Mouse (Mus musculus) thymus, postnatal 4 days (tissue): ENCODE data around the gene Aldoc.
A peak's percentile ranks its signal among the peaks of the same experiment; 100 is the strongest.

ENCODE experiments used
- DNase-seq: peaks from one replicate; pipeline ENCODE4 v3.0.0; 2021

The Aldoc gene

GRCm38 (mm10) chr11:78333992-78334391 is 11.2 kb downstream of the Aldoc start:
- DNase-seq: no peak

GRCm38 (mm10) chr11:78337040-78337439 is 14.3 kb downstream of the Aldoc start:
- no peak for DNase-seq

GRCm38 (mm10) chr11:78341702-78342101 is 18.9 kb downstream of the Aldoc start:
- no peak for DNase-seq

GRCm38 (mm10) chr11:78343381-78344327 is 20.9 kb downstream of the Aldoc start, which contains the start of gene Unc119:
TSS of gene Unc119 (plus strand) at chr11:78343482.
- peak; percentile 90 for DNase-seq

GRCm38 (mm10) chr11:78344328-78344889 is 21.6 kb downstream of the Aldoc start:
- no peak for DNase-seq

DNA sequence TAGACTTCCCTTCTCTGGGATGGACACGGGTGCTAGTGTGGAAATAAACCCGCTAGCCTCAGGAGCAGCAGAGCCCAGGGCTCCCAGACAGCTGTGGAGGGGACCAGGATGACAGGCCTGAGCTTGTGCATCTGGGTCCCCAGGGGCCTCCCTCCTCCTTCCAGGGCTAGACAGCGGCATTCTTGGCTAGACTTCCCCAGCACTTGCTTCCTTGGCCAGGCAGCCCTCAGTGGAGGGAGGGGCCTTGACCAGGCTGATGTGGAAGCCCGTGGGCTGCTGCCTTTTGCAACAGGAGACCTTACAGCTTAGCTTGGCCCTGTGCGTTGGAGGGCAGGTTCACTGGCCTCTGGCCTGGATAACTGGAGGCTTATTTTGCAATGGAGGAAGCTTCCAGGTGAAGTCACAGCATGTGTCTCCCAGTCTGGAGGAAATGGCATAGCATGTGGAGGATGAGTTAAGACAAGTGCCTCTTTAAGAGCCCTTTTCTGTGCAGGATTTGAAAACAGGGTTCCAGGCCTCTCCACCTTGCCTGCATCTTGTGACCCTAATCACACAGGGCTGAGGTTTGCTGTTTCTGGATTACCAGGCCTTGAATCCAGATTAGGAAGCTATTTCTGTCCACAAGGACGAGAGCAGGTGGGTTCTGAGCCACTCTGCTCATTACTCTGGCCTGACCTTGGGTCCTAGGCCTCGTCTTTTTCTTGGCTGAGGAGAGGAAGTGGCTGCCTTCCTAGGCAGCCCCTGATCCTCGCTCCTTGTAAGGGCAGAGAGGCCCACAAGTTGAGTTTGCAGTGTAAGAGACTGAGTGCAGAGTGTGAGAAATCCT is 22.3 kb downstream of the Aldoc start:
- DNase-seq: peak; percentile 22

DNA sequence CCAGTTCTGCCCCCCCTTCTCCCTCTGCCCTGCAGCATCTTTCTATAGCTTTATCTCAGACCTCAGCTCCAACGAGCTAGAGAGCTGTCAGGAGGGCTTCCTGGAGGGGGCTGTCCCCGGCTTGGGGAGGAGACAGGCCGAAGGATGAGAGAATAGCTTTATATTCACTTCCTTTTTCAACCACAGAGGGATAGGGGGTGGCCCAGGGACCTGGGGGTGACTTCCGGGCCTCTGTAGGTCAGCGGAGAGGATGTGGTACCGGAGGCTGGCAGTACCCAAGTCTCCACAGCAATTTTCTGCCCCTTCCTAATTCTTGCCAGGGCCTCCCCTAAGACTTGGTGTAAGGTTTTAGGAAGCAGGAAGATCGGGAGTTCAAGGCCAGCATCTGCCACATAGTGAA is 23.0 kb downstream of the Aldoc start:
- peak; percentile 47 for DNase-seq

GRCm38 (mm10) chr11:78346326-78347069 is 23.7 kb downstream of the Aldoc start:
- DNase-seq: no peak

- peak; percentile 86 for DNase-seq
These were observed 24.4 kb downstream of the Aldoc start for GRCm38 (mm10) chr11:78347070-78347754.

GRCm38 (mm10) chr11:78347908-78348307 is 25.1 kb downstream of the Aldoc start:
- no peak for DNase-seq

GRCm38 (mm10) chr11:78348474-78348873 is 25.7 kb downstream of the Aldoc start:
- DNase-seq: no peak

- no peak for DNase-seq
These were observed 26.9 kb downstream of the Aldoc start for GRCm38 (mm10) chr11:78349441-78350358.

- no peak for DNase-seq
These were observed 30.3 kb downstream of the Aldoc start for GRCm38 (mm10) chr11:78353081-78353480.

- no peak for DNase-seq
These were observed 32.1 kb downstream of the Aldoc start for GRCm38 (mm10) chr11:78354905-78355304.

- DNase-seq: peak; percentile 87
These were observed 32.9 kb downstream of the Aldoc start for GRCm38 (mm10) chr11:78355471-78356238.

- peak; percentile 79 for DNase-seq
These were observed 35.7 kb downstream of the Aldoc start for GRCm38 (mm10) chr11:78358330-78359007.

GRCm38 (mm10) chr11:78360125-78360788 is 37.5 kb downstream of the Aldoc start:
- peak; percentile 91 for DNase-seq

DNA sequence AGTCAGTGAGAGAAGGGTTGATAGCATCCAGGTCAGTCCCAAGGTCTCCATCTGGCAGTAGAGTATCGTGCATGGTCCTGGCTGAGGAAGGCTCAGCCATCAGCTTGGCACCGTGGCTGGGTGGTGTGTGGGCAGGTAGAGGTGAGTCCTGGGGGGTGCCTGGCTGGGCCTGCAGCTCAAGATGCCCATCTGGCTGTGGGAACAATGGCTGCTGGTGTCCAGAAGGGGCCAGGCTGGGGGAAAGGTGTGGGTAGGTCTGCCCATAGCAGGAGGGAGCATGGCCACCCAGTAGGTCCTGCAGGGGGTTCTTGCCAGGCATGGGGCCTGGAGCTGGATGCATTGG is 38.0 kb downstream of the Aldoc start:
- DNase-seq: no peak
